Mouse (Mus musculus): ENCODE data around the gene 4931428L18Rik.
A peak's percentile ranks its signal among the peaks of the same experiment; 100 is the strongest.

Gene 4931428L18Rik

DNA sequence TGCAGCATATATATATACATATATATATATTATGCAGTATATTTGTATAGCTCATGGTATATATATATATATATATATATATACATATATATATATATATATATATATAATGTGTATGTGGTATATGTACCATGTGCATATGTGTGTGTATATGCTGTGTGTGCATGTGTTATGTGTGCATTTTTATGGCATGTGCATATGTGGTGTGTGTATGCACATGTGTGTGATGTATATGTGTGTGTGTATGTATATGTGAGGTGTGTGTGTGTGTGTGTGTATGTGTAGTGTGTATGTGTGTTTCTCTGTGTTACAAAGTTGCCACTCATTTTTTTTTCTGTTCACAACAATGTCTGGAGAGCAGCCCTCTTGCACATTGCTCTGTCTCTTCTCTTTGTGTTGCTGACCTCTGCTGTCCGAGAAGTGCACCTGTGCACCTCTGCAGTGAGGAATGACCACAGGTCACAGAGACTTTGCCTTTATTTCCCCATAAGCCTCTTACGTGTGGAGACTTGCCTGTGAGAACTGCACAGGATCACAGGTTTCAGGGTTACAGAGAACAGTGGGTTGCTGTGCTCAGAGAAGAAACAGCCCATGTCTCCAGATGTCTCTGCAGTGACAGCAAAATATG lies 69.6 kb downstream of the 4931428L18Rik start:
- DNase-seq (ENCODE audit: low spot score in 2 of 2) = no peak

GRCm38 (mm10) chr1:31150546-31150945 lies 71.9 kb downstream of the 4931428L18Rik start:
- no peak for DNase-seq (ENCODE audit: low spot score in 2 of 2)

GRCm38 (mm10) chr1:31149671-31150070 lies 72.8 kb downstream of the 4931428L18Rik start:
- DNase-seq (ENCODE audit: low spot score in 2 of 2) = no peak

- DNase-seq (ENCODE audit: low spot score in 2 of 2) = no peak
Measured at GRCm38 (mm10) chr1:31143571-31143970, 78.9 kb downstream of the 4931428L18Rik start.

- no peak for DNase-seq (ENCODE audit: low spot score in 2 of 2)
Measured at GRCm38 (mm10) chr1:31142288-31143094, 80.0 kb downstream of the 4931428L18Rik start.

DNA sequence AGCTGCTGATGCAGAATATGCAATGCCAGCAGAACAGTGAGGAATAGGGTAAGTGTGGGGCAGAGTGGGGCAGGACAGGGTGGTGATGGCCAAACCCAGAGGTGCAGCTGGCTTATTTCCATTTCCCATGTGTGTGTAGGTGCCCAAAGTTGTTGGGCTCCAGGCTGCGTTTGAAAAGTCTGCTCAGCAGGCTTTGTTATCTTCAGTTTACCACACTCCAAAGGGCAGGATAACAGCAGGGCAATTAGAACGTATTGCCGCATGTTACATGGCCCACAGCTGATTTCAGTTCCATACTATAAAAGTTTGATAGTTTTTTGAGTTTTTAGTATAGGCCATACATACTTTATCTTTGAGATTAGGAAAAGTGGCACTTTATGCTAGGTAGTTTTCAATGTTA lies 84.1 kb downstream of the 4931428L18Rik start:
- DNase-seq (ENCODE audit: low spot score in 2 of 2) = no peak

DNA sequence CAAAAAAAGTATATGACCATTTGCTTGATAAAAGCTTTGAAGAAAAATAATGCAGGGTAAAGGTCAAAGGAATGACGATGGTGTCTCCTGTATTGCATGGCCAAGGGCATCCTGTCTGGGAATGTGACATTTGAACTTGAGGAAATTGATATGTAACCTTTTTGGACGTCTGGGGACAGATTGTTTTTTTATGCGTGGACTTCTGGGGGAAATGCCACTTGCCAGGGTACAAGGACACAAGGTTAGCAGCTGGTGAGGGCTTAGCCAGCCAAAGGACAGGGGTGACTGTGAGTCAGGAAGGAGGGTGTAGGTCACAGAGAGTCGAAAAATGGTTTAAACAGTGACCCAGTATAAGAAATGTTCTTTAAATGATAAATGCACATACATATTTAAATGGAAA lies 109.0 kb downstream of the 4931428L18Rik start:
- no peak for DNase-seq (ENCODE audit: low spot score in 2 of 2)

DNA sequence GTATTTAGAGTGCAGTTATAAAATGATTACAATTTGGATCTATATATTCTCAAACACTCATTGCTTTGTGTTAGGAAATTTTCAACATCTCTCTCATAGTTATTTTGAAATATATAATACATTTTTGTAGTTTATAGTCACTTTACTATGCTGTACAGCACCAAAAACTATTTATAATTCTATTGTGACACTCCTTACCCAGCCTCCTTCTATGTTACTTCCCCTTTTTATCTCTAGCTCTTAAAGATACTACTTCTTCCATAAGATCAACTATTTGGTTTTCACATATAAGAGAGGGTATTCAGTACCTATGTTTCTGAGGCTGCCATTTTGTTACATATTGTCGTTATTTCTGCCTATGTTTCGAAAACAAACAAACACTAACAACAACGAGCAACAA lies 114.5 kb downstream of the 4931428L18Rik start:
- DNase-seq (ENCODE audit: low spot score in 2 of 2) = no peak

- DNase-seq (ENCODE audit: low spot score in 2 of 2) = no peak
Measured at GRCm38 (mm10) chr1:31102863-31103657, 119.4 kb downstream of the 4931428L18Rik start.

- no peak for DNase-seq (ENCODE audit: low spot score in 2 of 2)
Measured at GRCm38 (mm10) chr1:31102280-31102679, 120.2 kb downstream of the 4931428L18Rik start.

- DNase-seq (ENCODE audit: low spot score in 2 of 2) = no peak
Measured at GRCm38 (mm10) chr1:31097208-31097607, 125.3 kb downstream of the 4931428L18Rik start.

DNA sequence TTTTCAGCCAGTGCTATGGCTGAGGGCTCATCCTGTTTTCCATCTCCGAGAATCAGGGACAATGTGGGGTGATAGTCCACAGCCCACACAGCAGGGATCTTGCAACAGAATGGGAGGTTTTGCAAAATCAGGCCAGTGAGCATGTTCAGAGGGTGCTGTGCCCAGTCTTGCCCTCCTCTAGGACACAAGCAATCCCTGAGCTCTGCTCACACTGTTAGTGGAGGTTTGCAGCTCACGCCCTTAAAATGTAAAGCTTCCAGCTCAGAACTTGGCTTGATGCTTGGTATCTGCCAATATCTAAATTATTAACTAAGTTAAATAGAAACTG lies 126.1 kb downstream of the 4931428L18Rik start:
- DNase-seq (ENCODE audit: low spot score in 2 of 2) = no peak

- DNase-seq (ENCODE audit: low spot score in 2 of 2) = no peak
Measured at GRCm38 (mm10) chr1:31095706-31096465, 126.6 kb downstream of the 4931428L18Rik start.

DNA sequence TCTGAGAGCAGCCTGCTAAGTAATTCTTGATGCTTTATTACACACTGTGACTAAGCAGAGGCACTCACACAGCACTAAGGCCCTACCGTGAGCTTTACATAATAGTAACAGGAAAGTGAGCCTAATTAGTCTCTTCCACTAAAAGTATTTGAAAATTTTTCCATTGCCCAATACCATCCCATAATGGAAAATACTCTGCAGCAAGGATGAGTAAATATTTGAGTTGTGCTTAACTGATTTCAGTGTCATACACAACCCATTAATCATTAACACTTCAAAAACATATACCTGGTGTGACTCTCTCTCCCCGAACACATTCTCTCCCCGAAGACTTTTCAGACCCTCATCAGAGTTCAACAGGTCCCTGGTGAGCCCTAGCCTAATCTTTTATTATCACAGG lies 127.7 kb downstream of the 4931428L18Rik start:
- no peak for DNase-seq (ENCODE audit: low spot score in 2 of 2)

DNA sequence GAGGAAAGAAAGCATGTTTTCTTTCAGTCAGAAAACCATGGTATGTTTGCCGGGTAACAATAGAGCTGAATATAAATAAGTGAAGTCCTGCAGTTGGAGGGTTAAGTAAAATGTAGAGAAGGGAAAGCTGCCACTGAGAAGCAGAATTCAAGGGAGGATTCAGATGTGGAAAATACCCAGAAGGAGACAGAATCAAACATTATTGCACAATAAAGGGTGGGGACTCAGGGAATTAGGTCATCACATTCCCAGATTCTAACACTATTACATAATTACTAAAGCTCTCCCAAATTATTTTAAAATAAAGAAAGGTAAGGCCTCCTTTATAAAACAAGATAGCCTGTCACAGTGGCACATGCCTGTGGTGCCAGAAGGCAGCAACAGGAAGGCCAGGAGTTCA lies 128.5 kb downstream of the 4931428L18Rik start:
- no peak for DNase-seq (ENCODE audit: low spot score in 2 of 2)

DNA sequence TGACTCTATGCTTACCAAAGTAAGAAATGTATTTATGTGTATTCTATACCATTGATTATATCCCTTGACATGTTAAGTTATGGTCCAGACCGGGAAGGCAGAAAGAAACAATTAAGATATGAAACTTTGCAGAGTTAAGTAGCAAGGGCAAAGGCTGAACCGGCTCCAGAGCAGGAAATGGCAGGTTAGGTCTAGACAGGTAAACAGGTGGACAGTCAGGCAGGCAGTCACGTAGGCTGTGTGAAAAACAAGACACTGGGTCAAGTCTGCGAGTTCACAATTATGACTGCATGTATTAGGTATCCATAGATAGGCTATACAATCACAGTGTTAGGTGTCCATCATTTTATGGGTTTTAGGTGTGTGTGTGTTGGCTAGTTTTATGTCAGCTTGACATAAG lies 133.8 kb downstream of the 4931428L18Rik start:
- no peak for DNase-seq (ENCODE audit: low spot score in 2 of 2)

DNA sequence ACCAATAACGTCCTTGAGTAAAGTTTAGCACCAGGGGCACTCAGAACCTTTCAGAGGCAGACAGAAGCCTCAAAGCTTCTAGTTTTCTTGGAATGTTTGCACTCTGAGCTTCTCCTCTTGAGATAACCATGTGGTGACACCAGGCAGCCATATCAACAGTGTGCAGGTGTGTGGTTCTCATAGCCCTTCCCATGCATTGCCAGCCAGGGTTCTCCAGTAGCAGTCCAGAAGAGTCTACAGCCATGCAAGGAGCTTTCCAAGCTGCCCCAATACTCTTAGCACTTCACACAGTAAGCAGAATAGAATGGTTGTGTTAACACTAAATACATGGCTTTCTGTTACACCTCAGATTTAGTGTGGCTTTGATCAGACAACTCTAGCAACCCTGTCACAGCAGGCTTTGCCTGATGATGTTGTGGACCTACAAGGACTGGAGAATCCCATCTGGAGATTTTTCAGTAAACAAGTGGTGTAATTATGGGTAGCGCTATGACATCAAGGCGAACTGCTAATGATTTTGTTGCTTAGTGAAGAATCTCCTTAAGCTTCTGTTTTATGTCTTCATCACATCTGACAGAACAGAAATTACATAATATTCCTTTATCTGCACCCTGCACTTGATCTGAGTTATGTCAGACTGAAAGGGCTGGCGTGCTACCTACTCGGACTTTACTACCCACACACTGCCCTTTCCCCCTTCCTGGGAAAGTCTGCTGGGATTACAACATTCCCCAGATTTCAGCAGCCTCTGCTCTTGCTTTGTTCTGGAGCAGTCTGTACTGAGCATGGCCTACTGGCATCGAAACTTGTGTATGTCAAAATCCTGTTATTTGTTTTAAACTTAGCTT lies 149.7 kb downstream of the 4931428L18Rik start:
- no peak for DNase-seq (ENCODE audit: low spot score in 2 of 2)

- no peak for DNase-seq (ENCODE audit: low spot score in 2 of 2)
Measured at GRCm38 (mm10) chr1:31071209-31071608, 151.3 kb downstream of the 4931428L18Rik start.

GRCm38 (mm10) chr1:31064817-31065740 lies 157.4 kb downstream of the 4931428L18Rik start:
- DNase-seq (ENCODE audit: low spot score in 2 of 2) = peak; percentile 23 to 40

GRCm38 (mm10) chr1:31059806-31060205 lies 162.7 kb downstream of the 4931428L18Rik start:
- DNase-seq (ENCODE audit: low spot score in 2 of 2) = no peak

All from frontal cortex, postnatal 10 days (tissue).